Mouse (Mus musculus): ENCODE data around the gene Trip11. TPM values are rescaled to one million over a fixed set of nuclear protein-coding genes. Genes with fewer than 3 reads are reported as not detected.
"Not testable (repeated sequence)": the region's sequence is repeated elsewhere in the genome, so short reads cannot be mapped to it uniquely, and the experiment has no call there.

Trip11 gene
- polyA plus RNA-seq (2016; fragmentation: Nextera tagmentation; extraction: Ambion mirVana), result 15.4 and 18.5 TPM in 2 replicates

- peak; percentile 84 for DNase-seq (ENCODE audit: extremely low spot score, low spot score)
- H3K9me3 ChIP-seq, result no peaks in the 10 kb centered on the region
- H3K27ac ChIP-seq, result peak within 1 kb of the TSS; percentile 94
- H3K27me3 ChIP-seq (ENCODE audit: poor library complexity, severe bottlenecking), result no peaks in the 10 kb centered on the region
- H3K36me3 ChIP-seq (replicated peaks), result peaks cover 21% of the 10 kb centered on the region
- H3K4me1 ChIP-seq, result peaks cover 21% of the 10 kb centered on the region
- H3K4me3 ChIP-seq, result peak within 1 kb of the TSS; percentile 95
- under 1% methylated on average over 69 of the region's 69 CpGs for WGBS
These were observed at the start of gene Trip11 for GRCm38 (mm10) chr12:101912626-101913490. Gene Trip11 (minus strand): TSS chr12:101913267.

- H3K27ac ChIP-seq, result 0 out of 2 replicates have a peak overlapping the region, but pooled peaks have one; percentile 67
- H3K4me1 ChIP-seq, result peaks cover 20% of the 10 kb centered on the region
- H3K9me3 ChIP-seq; DNase-seq (ENCODE audit: extremely low spot score, low spot score); H3K27me3 ChIP-seq (ENCODE audit: poor library complexity, severe bottlenecking); H3K36me3 ChIP-seq (replicated peaks): not testable (repeated sequence)
- WGBS, result 85% methylated on average over 5 of the region's 5 CpGs
- peak overlapping the region; percentile 91 for H3K4me3 ChIP-seq
These were observed 46.1 kb upstream of the Trip11 start for GRCm38 (mm10) chr12:101958960-101959780.

GRCm38 (mm10) chr12:101958556-101958955 is 45.5 kb upstream of the Trip11 start:
- no peak for DNase-seq (ENCODE audit: extremely low spot score, low spot score)
- no peaks in the 10 kb centered on the region for H3K9me3 ChIP-seq
- peaks cover 4% of the 10 kb centered on the region; the same call in 1 of the 2 replicates for H3K36me3 ChIP-seq (replicated peaks)
- WGBS, result 59% methylated on average over 9 of the region's 9 CpGs
- H3K4me1 ChIP-seq, result peaks cover 20% of the 10 kb centered on the region
- peak overlapping the region; percentile 91 for H3K4me3 ChIP-seq
- H3K27me3 ChIP-seq (ENCODE audit: poor library complexity, severe bottlenecking), result no peaks in the 10 kb centered on the region
- H3K27ac ChIP-seq, result peak overlapping the region; percentile 67

GRCm38 (mm10) chr12:101957942-101958544 is 45.0 kb upstream of the Trip11 start, which contains the start of gene Atxn3:
Gene Atxn3 (minus strand): TSS chr12:101958246.
- H3K36me3 ChIP-seq (replicated peaks), result peaks cover 4% of the 10 kb centered on the region; the same call in 1 of the 2 replicates
- H3K9me3 ChIP-seq, result no peaks in the 10 kb centered on the region
- peak within 1 kb of the TSS; percentile 91 for H3K4me3 ChIP-seq
- peak; percentile 95 for DNase-seq (ENCODE audit: extremely low spot score, low spot score)
- no peaks in the 10 kb centered on the region for H3K27me3 ChIP-seq (ENCODE audit: poor library complexity, severe bottlenecking)
- peak within 1 kb of the TSS; percentile 94 for H3K27ac ChIP-seq
- H3K4me1 ChIP-seq, result peaks cover 20% of the 10 kb centered on the region
- WGBS, result under 1% methylated on average over 54 of the region's 54 CpGs

GRCm38 (mm10) chr12:101957079-101957941 is 44.2 kb upstream of the Trip11 start:
- 16% methylated on average over 26 of the region's 26 CpGs for WGBS
- no peak for DNase-seq (ENCODE audit: extremely low spot score, low spot score)

GRCm38 (mm10) chr12:101955821-101956220 is 42.8 kb upstream of the Trip11 start:
- H3K36me3 ChIP-seq (replicated peaks); H3K27me3 ChIP-seq (ENCODE audit: poor library complexity, severe bottlenecking); H3K27ac ChIP-seq; H3K4me3 ChIP-seq; H3K9me3 ChIP-seq; DNase-seq (ENCODE audit: extremely low spot score, low spot score): not testable (repeated sequence)
- peaks cover 20% of the 10 kb centered on the region for H3K4me1 ChIP-seq
- WGBS, result 98% methylated on average over 8 of the region's 8 CpGs

More at GRCm38 (mm10) chr12:101957079-101957941, 44.2 kb upstream of the Trip11 start:
- no peaks in the 10 kb centered on the region for H3K27me3 ChIP-seq (ENCODE audit: poor library complexity, severe bottlenecking)
- peak overlapping the region; percentile 91 for H3K4me3 ChIP-seq
- H3K9me3 ChIP-seq, result no peaks in the 10 kb centered on the region
- peak overlapping the region; percentile 94 for H3K27ac ChIP-seq
- H3K36me3 ChIP-seq (replicated peaks), result peaks cover 4% of the 10 kb centered on the region; the same call in 1 of the 2 replicates
- peaks cover 20% of the 10 kb centered on the region for H3K4me1 ChIP-seq

- H3K4me1 ChIP-seq, result no peaks in the 10 kb centered on the region
- no peaks in the 10 kb centered on the region for H3K9me3 ChIP-seq
- DNase-seq (ENCODE audit: extremely low spot score, low spot score), result no peak
- no peak overlapping the region for H3K27ac ChIP-seq
- H3K36me3 ChIP-seq (replicated peaks), result peaks cover 43% of the 10 kb centered on the region
- 89% methylated on average over 4 of the region's 4 CpGs for WGBS
- no peaks in the 10 kb centered on the region for H3K27me3 ChIP-seq (ENCODE audit: poor library complexity, severe bottlenecking)
- H3K4me3 ChIP-seq, result no peak overlapping the region
These were observed 35.7 kb upstream of the Trip11 start for GRCm38 (mm10) chr12:101948801-101949200.

GRCm38 (mm10) chr12:101947986-101948385 is 34.9 kb upstream of the Trip11 start:
- DNase-seq (ENCODE audit: extremely low spot score, low spot score), result no peak
- Histone ChIP-seq H3K4me3 (no peak overlapping the region), H3K27me3 (ENCODE audit: poor library complexity, severe bottlenecking) (no peaks in the 10 kb centered on the region), H3K36me3 (replicated peaks) (peaks cover 48% of the 10 kb centered on the region), H3K9me3 (no peaks in the 10 kb centered on the region), H3K4me1 (no peaks in the 10 kb centered on the region), H3K27ac (no peak overlapping the region)
- WGBS, result 92% methylated on average over 8 of the region's 8 CpGs

- H3K36me3 ChIP-seq (replicated peaks), result peaks cover 93% of the 10 kb centered on the region
- H3K4me3 ChIP-seq, result no peak overlapping the region
- no peak overlapping the region for H3K27ac ChIP-seq
- DNase-seq (ENCODE audit: extremely low spot score, low spot score), result no peak
- H3K27me3 ChIP-seq (ENCODE audit: poor library complexity, severe bottlenecking), result no peaks in the 10 kb centered on the region
- WGBS, result 83% methylated on average over 7 of the region's 7 CpGs
- H3K9me3 ChIP-seq, result peaks cover 14% of the 10 kb centered on the region; the same call in 1 of the 2 replicates
- H3K4me1 ChIP-seq, result no peaks in the 10 kb centered on the region
These were observed 24.5 kb upstream of the Trip11 start for GRCm38 (mm10) chr12:101937572-101937971.

- no peaks in the 10 kb centered on the region for H3K27me3 ChIP-seq (ENCODE audit: poor library complexity, severe bottlenecking)
- 95% methylated on average over 3 of the region's 3 CpGs for WGBS
- H3K36me3 ChIP-seq (replicated peaks), result peaks cover 94% of the 10 kb centered on the region
- no peaks in the 10 kb centered on the region for H3K4me1 ChIP-seq
- H3K27ac ChIP-seq, result no peak overlapping the region
- DNase-seq (ENCODE audit: extremely low spot score, low spot score), result no peak
- no peak overlapping the region for H3K4me3 ChIP-seq
- peaks cover 6% of the 10 kb centered on the region; the same call in 1 of the 2 replicates for H3K9me3 ChIP-seq
These were observed 22.2 kb upstream of the Trip11 start for GRCm38 (mm10) chr12:101935223-101935622.

GRCm38 (mm10) chr12:101928423-101928822 is 15.4 kb upstream of the Trip11 start:
- Histone ChIP-seq H3K4me1 (no peaks in the 10 kb centered on the region), H3K27ac (no peak overlapping the region), H3K36me3 (replicated peaks) (peaks cover 94% of the 10 kb centered on the region), H3K27me3 (ENCODE audit: poor library complexity, severe bottlenecking) (no peaks in the 10 kb centered on the region), H3K9me3 (no peaks in the 10 kb centered on the region), H3K4me3 (no peak overlapping the region)
- no peak for DNase-seq (ENCODE audit: extremely low spot score, low spot score)
- WGBS, result 87% methylated on average over 1 of the region's 1 CpGs

Data from forebrain, embryonic 10.5 days (tissue).